Mouse (Mus musculus) left cerebral cortex, postnatal 25 days (tissue): ENCODE results near the gene Slc25a5. TPM values are rescaled to one million over a fixed set of nuclear protein-coding genes. Genes with fewer than 3 reads are reported as not detected.

Source experiments
- DNase-seq, 2 experiments: peaks; one replicate each; pipeline ENCODE4 v3.0.0; 2022; ENCODE audit warnings: low spot score in 2 of 2, mixed read lengths in 1 of 2
- intact Hi-C: fragments of 180-260 bp; cut with DNase I; formaldehyde crosslinking; loops from one replicate; pipeline ENCODE4 v1.15.1; 2025
- total RNA-seq, 2 experiments: library from RNA; stranded (reverse); gene quantifications; 2 replicates each; pipeline ENCODE4 v1.2.3; 2021

The Slc25a5 gene
- total RNA-seq, result 100 to 1,000 TPM; 343 to 350 TPM

DNA sequence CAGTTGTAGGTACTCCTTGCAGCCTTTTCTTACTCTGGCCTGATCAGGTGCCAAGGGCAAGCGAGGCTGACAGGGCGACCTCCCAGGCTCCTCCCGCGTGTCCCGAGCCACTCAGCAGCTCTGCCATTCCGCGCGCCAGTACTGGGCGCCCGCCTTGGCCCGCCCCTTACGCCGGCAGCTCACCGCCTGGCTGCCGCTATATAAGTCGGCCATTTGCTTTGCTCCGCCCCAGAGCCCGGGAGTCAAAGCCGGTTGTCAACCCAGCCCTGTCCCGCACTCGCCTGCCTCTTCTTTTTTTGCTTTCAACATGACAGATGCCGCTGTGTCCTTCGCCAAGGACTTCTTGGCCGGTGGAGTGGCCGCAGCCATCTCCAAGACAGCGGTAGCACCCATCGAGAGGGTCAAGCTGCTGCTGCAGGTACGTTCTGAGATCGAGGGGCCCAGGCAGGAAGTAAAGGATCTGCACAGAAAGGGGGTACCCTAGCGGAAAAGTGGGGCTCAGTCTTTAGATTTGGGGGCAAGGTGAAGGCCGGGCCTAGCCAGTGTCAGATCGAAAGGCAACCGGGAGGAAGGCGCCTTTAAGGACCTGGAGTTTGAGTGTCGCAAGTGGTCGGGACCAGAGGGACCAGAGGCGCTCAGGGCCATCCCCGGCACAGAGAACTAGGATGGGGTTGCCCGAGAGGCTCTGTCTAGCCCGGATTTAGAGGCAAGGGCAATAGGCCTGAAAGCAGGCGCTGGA is at the start of gene Slc25a5:
Gene Slc25a5 (plus strand): TSS at position 228 of the 739 bp plus-strand sequence.
- peak; percentile 77 to 84 for DNase-seq
- intact Hi-C loops, result loop anchor here (5.0 kb wide), 1 partner anchor 153 kb away; no protein-coding TSS in a partner anchor

- peak in 1 of 2 experiments; percentile 60 for DNase-seq
- intact Hi-C loops, result no loop called here
Observed at GRCm38 (mm10) chrX:36746789-36747188, 48.7 kb upstream of the Slc25a5 start.

GRCm38 (mm10) chrX:36748573-36748972 is 46.9 kb upstream of the Slc25a5 start:
- DNase-seq, result peak in 1 of 2 experiments; percentile 19
- intact Hi-C loops, result no loop called here

DNA sequence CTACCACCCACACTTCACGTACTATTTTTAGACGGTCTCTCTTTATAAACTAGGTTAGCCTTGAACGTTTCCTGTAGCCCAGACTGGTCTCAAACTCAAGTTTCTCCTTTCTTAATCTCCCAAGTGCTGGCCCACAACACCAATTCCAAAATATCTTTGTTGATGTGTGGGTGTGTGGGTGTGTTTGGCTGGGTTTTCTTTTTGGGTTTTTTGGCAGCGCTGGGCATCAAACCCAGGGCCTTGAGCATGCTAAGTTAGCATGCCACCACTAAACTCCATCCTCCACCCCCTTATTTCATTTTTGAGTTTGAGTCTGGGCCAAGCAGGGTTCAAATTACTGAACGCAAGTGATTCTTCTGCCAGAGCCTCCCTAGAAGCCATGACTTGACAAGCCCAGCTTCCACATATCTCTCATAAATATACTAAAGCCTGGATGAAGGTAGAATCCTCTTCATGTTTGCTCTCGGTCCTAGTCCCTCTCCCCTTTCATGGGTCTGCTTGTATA is 46.1 kb upstream of the Slc25a5 start:
- intact Hi-C loops, result no loop called here
- peak in 1 of 2 experiments; percentile 74 for DNase-seq

GRCm38 (mm10) chrX:36750591-36750990 is 44.9 kb upstream of the Slc25a5 start:
- DNase-seq, result no peak
- intact Hi-C loops, result no loop called here

DNA sequence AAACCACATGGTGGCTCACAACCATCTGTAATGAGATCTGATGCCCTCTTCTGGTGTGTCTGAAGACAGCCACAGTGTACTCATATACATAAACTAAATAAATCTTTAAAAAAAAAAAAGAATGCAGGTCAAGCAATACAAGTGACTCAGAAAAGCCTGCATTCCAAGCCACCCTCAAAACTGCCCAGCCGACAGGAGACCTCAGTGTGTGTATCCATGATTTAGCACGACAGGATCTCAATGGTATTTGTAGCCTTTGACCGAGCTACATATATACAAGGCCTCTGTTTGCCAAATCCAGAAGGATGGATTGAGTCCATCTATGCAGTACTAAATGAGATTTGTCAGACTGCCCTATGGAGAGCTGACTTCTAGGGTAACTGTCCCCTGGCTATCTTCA is 42.9 kb upstream of the Slc25a5 start:
- intact Hi-C loops, result no loop called here
- DNase-seq, result no peak

DNA sequence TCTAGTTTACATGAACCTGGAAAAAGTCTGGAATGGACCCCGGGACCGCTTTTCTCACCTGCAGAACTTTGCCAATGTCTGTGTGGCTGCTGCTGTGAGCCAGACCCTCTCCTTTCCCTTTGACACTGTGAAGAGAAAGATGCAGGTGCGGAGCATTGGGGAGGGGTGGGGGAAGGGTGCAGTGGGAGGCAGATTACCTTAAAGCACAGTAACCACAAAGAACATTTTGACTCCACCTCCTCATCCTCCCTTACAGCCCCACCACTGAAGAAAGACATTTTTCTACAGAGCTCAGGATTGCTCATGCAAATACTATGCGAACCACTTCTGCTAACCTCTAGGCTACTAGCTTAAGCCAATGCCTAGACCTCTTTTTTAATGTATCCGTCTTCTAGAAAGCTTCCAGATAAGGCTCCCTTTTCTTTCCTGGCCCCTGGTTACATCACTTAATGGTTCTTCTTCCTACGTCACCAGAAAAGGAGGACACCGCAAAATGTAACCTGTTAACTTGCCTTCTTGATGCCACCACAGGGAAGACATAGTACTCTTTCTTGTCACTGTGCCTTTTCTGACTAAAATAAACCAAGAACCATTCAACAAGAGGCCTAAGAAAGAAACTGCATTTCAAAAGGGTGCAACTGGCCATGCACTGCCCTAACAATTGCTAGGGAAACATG is 37.5 kb upstream of the Slc25a5 start:
- no peak for DNase-seq
- intact Hi-C loops, result no loop called here

DNA sequence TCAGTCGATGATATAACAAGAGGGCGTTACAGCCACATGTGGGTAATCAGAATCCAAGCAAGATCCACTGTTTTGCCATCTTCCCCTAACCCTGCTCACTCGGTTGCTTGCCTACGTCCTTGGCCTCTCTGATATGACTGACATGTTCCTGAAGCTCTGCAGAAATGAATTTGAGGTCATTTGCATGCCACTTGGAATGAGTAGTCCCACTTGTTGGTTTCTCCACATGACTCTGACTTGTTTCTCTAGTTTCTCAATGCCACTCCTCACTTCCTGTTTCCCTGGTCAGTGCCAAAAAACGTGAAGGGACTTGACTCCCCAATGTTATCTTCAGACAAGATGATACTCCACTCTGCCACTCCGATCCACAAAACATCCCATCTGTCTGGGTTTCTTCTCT is 36.9 kb upstream of the Slc25a5 start:
- DNase-seq, result no peak
- intact Hi-C loops, result no loop called here

DNA sequence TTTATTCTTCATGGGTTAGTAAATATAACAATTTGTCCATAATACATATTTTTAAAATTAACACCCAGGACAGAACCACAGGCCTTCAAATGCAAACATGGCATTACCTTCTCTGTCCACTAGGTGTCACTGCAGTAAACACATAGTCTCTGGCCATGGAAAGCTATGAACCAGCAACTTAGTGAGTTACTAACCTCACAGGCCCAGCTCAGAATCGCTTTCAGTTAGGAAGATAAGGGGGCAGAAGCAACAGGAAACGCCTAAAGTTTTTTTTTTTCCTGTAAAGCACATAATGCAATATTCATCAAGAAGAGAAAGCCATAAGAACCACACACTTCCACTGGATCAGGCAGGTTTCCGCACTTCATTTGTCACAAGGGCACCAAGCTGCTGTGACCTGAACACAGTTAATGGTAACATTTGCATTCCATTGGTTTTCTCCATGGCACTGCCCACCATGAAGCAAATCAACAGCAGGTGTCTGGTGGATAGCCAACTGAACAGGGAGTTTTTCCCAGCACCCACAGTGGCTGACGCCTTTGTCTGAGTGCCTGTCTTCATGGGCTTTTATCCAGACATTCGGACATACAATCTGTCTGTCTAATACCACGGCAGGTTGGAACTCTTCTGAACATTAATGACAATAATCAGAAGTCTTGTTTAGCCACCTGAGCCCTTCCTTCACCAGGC is 34.4 kb upstream of the Slc25a5 start:
- peak; percentile 51 to 59 for DNase-seq

DNA sequence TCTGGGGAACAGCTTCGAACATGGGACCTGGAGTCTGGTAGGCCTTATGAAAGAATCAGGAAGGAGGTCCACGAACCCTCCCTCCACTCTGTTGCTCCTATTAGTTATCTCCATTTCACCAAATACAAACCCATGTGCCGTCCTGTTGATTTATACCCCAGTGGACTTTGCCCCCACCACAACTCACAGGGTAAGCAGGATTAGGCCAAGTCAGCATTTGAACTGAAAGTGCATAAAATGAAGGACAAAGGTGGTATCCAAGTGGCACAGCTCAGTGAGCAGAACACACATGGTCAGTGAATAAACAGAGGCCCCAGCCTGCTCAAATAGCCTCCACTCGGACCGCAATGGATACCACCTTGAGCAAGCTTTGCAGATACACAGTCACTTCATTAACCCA is 33.2 kb upstream of the Slc25a5 start:
- intact Hi-C loops, result no loop called here

More for the DNA sequence above, 34.4 kb upstream of the Slc25a5 start:
- intact Hi-C loops, result loop anchor here (2.0 kb wide), 1 partner anchor 60 kb away; no protein-coding TSS in a partner anchor

DNA sequence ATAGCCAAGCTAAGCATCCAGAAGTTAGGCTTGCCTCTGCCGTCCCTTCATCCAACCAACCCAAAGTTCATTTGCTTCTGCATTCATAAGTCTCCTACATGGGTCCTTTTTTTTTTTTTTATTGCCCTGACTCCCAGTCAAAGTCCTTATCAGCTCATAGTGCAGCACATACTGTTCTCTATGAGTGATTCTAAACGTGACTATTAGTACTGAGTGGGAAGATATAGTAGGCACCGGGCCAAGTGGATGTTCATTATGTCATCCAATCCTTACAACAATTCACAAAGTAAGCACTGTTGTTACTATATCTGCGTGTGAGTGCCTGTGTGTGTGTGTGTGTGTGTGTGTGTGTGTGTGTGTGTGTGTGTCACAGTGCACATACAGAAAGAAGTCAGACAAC is 32.6 kb upstream of the Slc25a5 start:
- intact Hi-C loops, result no loop called here
- DNase-seq, result no peak

More for the DNA sequence above, 33.2 kb upstream of the Slc25a5 start:
- no peak for DNase-seq

DNA sequence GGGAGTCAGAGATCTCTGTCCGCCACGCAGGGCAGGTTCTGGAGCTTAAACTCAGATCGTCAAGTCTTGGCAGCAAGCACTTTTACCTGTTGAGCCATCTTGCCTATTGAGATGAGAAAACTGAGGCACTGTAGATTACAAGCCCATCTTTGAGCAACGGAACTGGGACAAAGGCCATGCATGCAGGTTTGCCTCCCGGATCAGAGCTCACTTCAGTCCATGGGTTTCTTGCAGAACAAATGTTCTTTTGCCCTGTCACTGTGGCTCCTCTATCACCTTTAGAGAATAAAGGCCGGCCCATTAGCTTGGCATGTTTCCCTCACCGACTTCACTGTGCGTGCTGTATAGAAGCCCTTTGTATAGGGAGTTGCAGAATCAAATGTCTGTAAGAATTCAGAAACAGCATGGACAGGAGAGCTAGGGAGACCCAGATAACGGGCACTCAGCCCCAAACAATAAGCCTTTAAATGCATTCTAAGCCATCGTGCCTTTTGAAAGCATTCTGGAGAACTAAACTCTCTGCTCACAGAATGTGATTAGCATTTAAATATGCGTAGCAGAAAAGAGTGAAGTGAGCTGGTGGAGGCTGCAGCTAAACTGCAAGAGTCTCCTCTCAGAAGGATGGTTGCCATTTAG is 32.0 kb upstream of the Slc25a5 start:
- DNase-seq, result no peak
- intact Hi-C loops, result no loop called here

- intact Hi-C loops, result no loop called here
- no peak for DNase-seq
Observed at GRCm38 (mm10) chrX:36763934-36764317, 31.5 kb upstream of the Slc25a5 start.

DNA sequence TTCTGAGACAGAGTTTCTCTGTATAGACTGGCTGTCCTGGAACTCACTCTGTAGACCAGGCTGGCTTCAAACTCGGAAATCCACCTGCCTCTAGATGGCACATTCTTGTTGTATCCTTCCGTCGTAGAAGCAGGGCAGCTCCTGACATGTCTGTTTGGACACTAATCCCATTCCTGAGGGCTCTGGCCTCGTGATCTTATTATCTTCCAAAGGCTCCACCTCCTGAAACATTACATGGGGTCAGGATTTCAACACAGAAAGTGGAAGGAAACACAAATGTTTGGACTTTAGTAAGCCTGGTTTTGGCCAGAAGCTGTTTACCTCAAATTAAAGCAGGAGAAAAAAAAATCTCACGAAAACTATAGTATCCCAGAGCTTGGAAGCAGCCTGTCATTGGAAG is 28.1 kb upstream of the Slc25a5 start:
- DNase-seq, result no peak
- intact Hi-C loops, result no loop called here

DNA sequence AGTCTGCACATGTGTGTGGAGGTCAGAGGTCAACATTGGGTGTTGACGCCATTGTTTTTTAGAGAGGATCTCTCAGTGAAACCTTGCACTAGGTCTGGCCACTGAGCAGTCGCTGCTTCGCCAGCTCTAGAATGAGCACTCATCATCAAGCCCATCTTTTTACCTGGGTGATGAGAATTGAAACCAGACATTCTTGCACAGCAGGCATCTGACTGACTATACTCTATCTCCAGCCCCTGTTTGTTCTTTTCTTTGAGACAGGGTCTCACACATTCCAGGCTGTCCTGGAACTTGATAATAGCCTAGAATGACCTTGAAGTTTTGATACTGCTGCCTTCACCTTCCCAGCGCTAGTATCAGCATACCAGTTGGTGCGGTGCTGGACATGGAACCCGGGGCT is 22.9 kb upstream of the Slc25a5 start:
- intact Hi-C loops, result no loop called here
- DNase-seq, result no peak

- no peak for DNase-seq
- intact Hi-C loops, result no loop called here
Observed at GRCm38 (mm10) chrX:36775520-36775919, 19.9 kb upstream of the Slc25a5 start.

DNA sequence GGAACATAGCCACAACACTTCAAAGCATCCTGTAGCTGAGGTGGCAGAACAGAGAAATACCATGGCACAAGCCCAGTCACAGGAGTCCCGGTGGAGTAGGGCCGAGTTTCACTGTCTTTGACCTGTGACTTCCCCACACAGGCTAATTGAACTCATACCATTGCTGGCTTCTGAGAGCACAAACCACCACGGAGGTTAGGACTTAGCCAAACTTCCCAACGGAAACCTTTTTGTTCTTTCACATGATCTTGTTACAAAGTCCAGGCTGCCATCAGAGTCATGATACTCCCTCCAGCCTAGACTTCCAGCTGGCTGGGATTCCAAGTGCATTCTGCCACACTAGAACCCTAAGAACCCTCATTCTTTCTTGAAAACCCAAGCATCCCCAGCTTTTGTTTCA is 17.8 kb upstream of the Slc25a5 start:
- DNase-seq, result no peak
- intact Hi-C loops, result no loop called here

DNA sequence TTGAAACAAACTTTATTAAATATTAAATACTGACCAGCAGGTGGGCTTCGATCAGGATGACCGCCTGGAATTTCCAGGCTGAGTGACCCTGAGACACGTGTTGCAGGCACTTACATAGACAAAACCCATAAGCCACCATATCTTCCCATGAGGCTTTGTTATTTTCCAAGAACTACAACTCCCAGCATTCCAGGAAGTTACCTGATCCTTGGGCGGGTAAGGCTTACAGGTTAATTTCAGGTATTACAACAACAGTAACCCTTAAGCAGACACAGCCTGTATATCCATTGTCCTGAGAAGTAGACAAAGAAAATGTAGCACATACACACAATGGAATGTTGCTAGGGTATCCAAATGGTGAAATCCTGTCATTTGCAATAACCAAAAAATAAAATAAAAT is 6.1 kb upstream of the Slc25a5 start:
- intact Hi-C loops, result no loop called here
- no peak for DNase-seq

- intact Hi-C loops, result no loop called here
Observed at GRCm38 (mm10) chrX:36794571-36794970, 880 bp upstream of the Slc25a5 start.

GRCm38 (mm10) chrX:36796163-36796581 is 721 bp downstream of the Slc25a5 start:
- peak; percentile 82 to 85 for DNase-seq
- intact Hi-C loops, result loop anchor here (5.0 kb wide), 1 partner anchor 154 kb away; no protein-coding TSS in a partner anchor

More at GRCm38 (mm10) chrX:36794571-36794970, 880 bp upstream of the Slc25a5 start:
- no peak for DNase-seq
